Mouse (Mus musculus) mouse embryonic stem cell (cell line): ENCODE data around the gene Csnka2ip.

Experiments used
- in situ Hi-C, 2 experiments: fragments of 300-500 bp; cut with MboI; formaldehyde crosslinking; loops; 1 replicate in 1 of 2; 3 replicates in 1 of 2; pipeline ENCODE4 v1.14.3; 2019 to 2020; ENCODE audit warnings: low sequenced_read_pairs in 2 of 2, low pct_unique_long_range_greater_than_20kb in 1 of 2, mixed read lengths in 1 of 2; ENCODE audit not compliant: unreplicated experiment in 1 of 2

Gene Csnka2ip

GRCm38 (mm10) chr16:64602308-64602707 lies at the start of gene Csnka2ip:
TSS of gene Csnka2ip (minus strand) at chr16:64602408.
- in situ Hi-C loops = no loop called here

- in situ Hi-C loops = no loop called here
These were observed 47.5 kb upstream of the Csnka2ip start for GRCm38 (mm10) chr16:64649594-64650290.

DNA sequence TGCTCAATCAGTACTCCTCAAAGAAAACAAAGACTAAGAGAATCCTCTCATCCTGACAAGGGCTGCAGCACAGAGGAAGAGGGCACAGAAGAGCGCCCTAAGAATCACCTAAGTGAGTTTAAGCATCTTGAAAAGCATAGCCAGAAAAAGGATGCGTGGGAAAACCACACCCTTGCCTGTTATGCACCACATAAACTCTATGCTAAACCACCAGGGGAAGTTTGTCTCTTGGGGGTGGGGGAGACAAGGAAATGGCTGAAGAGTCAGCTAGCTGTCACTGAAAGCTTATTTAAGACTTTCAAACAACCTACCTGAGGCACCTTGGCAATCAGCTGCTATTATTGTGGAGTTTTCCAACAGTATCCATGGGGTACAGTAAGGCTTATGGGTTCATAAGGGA lies 45.6 kb upstream of the Csnka2ip start:
- in situ Hi-C loops = no loop called here

DNA sequence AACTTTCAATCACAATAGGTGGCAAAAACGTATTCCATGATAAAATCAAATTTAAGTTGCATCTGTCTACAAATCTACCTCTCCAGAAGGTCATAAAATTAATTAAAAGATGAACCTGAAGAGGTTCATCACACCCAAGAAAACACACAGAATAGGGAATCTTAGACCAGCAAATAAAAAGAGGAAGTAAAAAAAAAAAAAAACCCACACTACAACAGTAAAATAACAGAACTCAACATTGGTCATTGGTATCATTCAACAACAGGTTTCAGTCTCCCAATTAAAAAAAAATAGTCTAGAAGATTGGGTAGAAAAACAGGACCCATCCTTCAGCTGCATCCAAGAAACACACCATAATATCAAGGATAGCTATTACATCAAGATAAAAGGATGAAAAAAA lies 32.9 kb upstream of the Csnka2ip start:
- in situ Hi-C loops = no loop called here

DNA sequence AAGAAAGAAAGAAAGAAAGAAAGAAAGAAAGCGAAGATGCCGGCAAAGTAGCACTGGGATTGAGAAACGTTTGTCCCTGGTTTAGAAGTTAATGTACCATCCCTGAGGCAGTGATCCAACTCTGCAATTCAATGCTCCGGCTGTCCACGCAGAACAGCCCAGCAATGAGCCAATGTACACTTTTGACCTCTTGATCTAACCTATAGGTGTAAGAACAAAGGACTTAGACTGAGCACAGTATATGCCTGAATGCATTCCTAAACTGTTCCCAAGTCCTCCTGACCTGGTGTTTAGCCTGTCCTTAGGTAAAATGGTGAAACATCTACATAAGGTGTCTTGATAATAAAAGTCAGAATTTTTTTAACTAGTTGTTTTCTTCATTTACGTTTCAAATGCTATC lies 17.9 kb upstream of the Csnka2ip start:
- in situ Hi-C loops = no loop called here

DNA sequence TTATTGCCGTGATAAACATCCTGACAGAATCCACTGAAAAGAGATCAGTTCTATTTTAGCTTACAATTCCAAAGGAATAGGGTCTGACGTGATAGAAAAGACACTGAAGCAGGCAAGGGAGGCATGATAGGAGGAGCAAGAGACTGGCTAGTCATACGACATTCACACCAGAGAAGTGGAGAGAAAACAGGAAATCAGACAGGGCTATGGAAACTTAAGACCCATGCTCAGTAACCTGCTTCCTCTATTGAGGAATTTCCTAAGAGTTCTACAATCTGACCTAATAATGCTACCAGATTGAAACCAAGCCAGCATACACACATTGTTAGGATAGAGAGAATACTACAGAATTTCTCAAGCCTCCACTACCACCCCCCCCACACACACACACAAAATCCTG lies 12.4 kb upstream of the Csnka2ip start:
- in situ Hi-C loops = no loop called here

DNA sequence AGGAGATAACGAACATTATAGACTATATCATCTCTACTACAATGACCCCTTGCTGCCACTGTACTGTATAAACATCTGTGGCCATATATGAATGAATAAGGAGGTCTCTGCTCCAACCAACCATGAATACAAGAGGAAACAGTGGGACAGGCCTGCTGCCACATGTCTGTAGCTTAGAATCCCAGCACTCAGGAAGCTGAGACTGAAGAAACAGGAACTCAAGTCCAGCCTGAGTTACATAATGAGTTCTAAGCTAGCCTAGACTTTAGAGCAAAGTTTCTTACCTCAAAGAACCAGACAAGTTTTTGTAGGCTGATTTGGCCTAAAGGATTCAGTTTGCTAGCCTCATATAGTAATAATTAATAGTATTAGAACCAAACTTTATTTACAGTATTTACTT lies 5.6 kb upstream of the Csnka2ip start:
- in situ Hi-C loops = no loop called here

- in situ Hi-C loops = no loop called here
These were observed 15.4 kb downstream of the Csnka2ip start for GRCm38 (mm10) chr16:64586825-64587224.

DNA sequence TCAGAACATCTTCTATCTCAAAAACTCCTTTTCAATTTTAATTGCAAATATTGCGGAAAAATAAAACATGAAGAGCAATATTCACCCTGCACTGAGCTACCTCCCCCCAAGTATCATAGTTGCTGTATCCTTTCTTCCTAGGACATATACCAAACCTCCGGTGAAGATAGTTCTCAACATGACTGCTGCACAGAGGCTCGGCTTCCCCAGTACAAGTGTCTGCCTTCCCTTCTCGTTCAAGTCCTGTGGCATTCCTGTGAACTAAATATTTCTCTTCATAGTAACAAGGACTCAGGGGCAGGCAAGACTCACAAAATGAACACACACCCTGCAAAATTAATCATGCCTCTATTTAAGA lies 16.0 kb downstream of the Csnka2ip start:
- in situ Hi-C loops = no loop called here

- in situ Hi-C loops = no loop called here
These were observed 16.5 kb downstream of the Csnka2ip start for GRCm38 (mm10) chr16:64585599-64586261.

DNA sequence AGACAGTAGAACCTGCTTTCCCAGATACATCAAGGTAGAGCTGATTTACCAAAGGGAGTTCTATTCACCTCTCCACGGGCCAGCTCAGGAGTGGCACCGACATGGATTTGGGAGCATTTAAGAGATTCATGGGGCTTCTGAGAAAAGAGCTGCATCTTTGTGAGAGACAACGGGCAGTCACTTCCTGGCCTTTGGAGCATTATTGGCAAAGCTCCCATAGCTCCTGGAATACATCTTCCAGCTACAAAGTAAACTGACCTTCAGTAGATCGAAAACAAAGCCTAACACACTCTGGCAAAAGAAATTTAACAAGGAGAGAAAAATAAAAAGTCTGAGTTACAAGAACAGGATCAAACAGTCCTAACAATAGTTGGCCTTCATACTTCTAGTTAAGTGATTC lies 17.6 kb downstream of the Csnka2ip start:
- in situ Hi-C loops = no loop called here

GRCm38 (mm10) chr16:64583406-64583805 lies 18.8 kb downstream of the Csnka2ip start:
- in situ Hi-C loops = no loop called here

- in situ Hi-C loops = no loop called here
These were observed 32.7 kb downstream of the Csnka2ip start for GRCm38 (mm10) chr16:64569496-64569895.

GRCm38 (mm10) chr16:64563081-64563480 lies 39.1 kb downstream of the Csnka2ip start:
- in situ Hi-C loops = no loop called here

- in situ Hi-C loops = no loop called here
These were observed 43.7 kb downstream of the Csnka2ip start for GRCm38 (mm10) chr16:64558518-64558917.

DNA sequence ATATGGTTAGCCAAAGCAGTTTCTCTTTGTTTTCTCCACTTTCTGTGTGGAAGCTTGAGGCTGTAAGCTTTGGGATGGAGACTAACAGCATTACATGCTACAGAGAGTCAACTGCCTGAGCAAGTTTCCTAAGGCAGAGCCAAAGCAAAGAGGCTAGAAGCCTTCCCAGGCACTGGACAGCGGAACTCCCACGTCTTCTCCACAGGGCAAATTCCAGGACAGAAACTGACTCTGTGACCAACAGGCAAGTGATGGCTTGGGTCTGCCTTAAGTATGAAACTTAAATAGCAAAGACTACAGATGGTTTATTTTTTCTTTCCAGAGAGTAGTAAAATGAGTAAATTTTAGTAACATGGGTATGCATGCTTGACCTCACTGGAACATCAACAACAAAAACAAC lies 75.3 kb downstream of the Csnka2ip start:
- in situ Hi-C loops = no loop called here

- in situ Hi-C loops = no loop called here
These were observed 78.1 kb downstream of the Csnka2ip start for GRCm38 (mm10) chr16:64524051-64524645.

GRCm38 (mm10) chr16:64513423-64513822 lies 88.8 kb downstream of the Csnka2ip start:
- in situ Hi-C loops = no loop called here
